Mouse (Mus musculus): ENCODE measurements around the gene Acsl4.

DNA sequence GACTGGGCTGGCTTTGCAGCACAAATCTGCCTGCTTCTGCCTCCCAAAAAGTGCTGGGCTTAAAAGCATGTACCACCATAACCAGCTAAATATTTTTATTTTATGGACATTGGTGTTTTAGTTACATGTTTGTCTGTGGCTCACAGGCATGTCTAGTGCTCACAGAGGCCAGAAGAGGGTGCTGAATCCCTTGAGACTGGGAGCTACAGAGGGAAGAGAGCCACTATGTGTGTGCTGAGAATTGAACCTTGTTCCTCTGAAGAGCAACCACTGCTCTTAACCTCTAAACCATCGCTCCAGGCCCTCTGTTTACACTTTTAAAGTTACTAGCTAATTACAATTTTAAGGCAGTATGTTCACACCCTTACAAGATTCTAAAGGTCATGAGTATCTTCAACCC is 2.7 kb downstream of the Acsl4 start:
- TF ChIP-seq TAL1 (conservative IDR thresholded peaks at IDR 0.05; ENCODE audit: low read depth, low read length): no peak
- no peak for TF ChIP-seq CTCF (IDR thresholded peaks at IDR 0.05; ENCODE audit: low read depth, low read length)

Measured in G1E (cell line).